Mouse (Mus musculus) testis, postnatal 14 days (tissue): ENCODE results near the gene Col6a4.

Experiments
- DNase-seq: peaks from one replicate; pipeline ENCODE4 v3.0.0; 2021; ENCODE audit warnings: low spot score

The Col6a4 gene

DNA sequence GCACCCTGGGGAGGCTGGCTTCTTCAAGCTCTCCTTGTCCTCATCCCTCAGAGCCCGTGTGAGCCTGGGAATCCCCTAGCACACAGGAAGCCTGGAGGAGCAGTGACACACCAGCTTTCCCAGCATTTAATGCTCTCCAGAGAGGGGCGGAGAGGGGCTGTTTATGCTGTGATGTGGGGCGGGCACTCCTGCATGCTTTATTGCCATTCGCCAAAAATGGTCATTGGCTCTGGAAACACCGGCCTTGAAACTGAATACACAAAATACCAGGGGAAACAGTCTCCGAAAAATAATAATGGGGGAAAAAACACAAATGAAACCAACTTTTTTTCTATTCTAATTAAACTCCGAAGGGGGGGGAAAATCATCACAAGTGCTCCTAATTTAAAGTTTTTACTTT is at the start of gene Col6a4:
Gene Col6a4, minus strand, starts transcription at position 101 of the 400 bp plus-strand sequence.
- no peak for DNase-seq

DNA sequence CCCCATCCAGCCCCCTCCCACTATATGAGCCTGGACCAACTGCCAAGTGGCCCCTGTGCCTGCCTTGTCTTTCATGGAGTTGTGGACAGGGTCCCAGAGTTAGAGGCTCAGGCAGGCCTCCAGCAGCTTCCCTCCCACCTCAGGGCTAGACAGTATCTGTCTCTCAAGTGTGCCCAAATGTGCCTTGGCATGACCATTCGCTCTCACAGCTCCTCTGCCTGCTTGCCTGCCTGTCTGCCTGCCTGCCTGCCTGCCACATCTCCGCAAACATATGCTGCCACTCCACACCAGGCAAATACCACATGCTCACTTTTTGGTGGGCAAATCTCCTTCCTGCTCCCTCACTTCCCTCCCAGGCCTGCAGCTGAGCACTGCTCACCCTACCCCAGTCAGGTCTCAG is 49.0 kb upstream of the Col6a4 start:
- DNase-seq = no peak

DNA sequence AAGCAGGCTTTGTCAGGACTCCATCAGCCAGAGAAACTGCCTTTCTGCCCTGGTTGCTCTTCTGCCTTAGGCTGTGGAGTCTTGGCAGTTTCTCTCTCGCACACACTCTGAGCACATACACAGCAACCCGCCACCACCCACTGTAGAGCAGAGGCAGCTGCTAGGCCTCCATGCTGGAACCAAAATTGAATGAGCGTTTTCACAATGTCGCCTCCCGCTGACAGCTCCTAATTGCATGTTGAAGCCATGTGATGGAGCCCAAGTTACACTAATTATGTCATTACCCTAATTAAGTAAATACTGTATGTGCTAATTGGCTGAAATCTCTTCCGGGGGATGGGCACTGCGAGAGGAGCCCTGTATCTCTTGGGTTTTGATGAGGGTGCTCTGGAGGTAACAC is 47.6 kb upstream of the Col6a4 start:
- DNase-seq = no peak

DNA sequence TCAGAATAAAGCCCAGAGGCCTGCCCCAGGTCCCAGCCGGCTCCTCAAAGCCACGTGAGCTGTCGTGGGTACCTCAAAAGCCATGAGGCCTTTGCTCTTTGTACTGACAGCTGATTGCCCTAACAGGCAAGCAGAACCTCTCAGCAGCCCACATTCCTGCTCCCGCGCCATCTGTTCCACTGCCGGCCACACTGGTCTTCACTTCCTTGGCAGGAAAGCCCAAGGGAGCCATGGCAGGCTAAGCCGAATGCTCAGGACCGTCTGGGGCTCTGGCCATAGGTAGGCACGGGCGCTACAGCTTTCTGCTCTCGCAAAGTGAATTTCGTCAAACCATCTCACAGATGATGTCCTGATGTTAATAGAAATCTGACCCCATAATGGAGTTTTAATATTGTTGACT is 45.4 kb upstream of the Col6a4 start:
- DNase-seq = no peak

DNA sequence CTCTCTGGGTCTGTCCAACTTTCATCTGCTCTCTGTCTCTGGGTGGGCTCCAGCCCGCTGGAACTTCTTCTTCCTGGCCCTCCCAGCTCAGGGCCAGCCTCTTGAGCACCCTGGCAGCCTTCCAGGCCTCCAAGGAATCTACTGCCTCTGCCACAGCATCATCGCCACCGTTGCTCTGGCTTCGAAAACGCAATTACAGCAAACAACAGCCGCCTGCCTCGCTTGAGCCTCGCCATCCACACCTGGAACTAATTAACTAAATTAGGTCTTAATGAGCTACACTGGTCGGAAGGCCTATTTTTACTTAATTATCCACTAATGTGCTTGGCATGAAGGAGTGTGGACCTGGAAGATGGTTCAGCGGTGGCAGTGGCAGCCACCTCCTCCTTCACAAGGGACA is 43.2 kb upstream of the Col6a4 start:
- DNase-seq = no peak

DNA sequence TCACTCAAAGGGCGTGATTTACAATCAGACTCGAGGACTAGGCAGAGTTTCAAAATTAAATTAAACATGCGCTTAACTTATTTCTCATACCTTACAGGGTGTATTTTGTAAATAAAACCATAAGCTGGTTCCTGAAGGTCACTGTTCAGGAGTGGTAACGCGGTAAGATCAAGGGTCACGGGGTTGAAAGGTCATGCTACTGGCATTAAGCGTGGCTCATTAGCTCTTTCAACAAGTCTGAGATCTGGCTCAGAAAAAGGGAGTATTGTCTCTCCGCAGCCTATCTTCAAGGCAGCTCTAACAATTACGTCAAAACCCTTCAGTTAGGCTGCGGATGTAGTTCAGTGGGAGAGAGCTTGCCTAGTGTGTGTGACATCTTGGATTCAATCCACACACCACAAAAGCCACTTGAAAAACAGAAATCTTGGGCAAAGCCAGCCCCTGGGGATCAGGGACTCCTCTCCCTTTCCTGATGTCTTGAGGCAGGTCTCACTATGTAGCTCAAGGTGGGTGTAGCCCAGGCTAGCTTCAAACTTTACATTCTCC is 41.2 kb upstream of the Col6a4 start:
- DNase-seq = no peak

DNA sequence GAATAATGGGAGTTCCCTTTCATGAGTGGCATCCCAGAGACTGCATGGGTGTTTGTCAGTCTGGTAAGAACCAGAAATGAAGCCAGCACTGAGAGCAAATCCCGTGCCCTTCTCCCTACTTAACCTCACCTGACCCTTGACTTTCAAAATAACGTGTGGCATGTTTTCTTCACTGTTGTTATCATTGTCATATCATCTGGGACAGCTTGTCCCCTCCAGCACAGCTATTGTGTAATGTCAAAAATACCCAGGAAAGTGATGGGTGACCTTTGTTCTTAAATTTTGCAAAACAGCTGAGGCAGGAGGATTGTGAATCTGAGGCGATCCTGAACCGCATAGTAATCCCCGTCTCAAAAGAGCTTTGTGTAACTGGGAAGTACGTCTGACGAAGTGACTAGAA is 33.7 kb upstream of the Col6a4 start:
- no peak for DNase-seq

DNA sequence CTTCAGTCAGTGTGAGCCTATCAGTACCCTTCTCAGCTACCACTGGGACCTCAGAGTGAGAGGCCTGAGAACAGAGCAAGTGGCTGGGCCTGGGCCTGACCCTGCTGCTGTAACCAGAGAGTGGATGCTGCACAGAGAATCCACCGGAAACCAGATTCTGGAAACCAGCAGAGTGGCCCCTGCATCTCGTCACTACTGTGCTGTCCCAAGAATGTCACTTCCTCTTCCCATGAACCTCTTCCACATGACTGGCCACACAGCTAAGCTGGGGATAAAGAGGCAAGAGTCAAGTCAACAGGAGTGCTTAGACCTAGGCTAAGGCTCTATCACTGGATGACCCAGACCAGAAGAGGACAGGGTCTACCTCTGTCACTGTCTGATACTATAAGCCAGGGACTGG is 32.5 kb upstream of the Col6a4 start:
- DNase-seq = no peak

DNA sequence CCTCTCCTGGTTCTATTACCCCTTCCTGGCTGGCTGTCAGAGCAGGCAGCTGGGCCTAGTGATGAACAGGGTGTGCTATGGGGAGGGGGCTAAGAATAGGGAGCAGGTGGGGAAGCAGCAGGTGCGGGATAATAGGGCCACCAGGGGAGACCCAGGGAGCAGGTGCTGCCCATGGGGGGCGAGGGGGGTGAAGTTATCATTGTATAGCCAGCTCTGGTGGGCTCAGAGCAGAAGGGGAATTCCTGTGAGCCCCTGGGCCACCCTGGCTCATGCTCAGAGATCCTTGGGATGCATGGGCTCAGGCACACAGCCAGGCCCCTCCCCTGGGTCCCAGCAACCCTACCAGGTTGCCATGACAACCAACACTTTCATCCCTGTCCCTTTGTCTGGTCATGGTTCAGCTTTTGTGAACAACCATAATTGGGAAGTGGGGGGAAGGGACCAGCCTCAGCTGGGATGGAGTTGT is 30.2 kb upstream of the Col6a4 start:
- no peak for DNase-seq

DNA sequence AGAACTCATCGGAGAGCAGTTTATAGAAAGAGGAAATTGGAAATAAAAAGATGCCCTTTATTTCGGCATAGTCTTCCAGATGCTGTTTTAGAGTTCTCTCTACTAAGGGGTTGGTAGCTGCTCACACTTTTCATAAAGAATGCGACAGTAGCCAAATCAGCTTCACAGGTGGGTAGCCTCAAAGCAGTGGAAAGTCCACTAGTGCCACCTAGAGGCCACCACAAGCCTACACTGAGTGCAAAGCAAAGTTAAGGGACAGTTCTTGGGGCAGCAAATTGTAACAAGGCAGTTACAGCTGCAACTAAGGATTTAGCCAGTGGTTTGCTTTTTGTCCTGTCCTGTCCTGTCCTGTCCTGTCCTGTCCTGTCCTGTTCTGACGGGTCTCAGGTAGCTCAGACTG is 27.0 kb upstream of the Col6a4 start:
- no peak for DNase-seq

DNA sequence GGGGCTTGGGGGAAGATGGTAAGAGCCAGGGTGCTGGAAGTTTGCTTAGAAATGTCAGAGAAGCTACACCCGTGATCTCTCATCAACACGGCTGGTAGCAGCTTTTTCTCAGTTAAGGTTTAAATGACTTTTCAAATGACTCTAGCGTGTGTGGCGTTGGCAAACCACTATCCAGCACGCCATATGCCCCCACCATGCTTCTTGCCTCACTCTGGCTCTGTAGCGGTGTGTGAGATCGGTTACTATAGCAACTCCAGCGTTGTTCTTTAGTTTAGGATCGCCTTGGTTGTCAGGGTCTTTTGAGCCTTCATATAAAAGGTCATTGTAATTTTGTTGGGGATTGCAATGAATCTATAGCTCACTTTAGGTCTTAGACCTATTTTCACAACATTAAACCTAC is 22.5 kb upstream of the Col6a4 start:
- DNase-seq = no peak

DNA sequence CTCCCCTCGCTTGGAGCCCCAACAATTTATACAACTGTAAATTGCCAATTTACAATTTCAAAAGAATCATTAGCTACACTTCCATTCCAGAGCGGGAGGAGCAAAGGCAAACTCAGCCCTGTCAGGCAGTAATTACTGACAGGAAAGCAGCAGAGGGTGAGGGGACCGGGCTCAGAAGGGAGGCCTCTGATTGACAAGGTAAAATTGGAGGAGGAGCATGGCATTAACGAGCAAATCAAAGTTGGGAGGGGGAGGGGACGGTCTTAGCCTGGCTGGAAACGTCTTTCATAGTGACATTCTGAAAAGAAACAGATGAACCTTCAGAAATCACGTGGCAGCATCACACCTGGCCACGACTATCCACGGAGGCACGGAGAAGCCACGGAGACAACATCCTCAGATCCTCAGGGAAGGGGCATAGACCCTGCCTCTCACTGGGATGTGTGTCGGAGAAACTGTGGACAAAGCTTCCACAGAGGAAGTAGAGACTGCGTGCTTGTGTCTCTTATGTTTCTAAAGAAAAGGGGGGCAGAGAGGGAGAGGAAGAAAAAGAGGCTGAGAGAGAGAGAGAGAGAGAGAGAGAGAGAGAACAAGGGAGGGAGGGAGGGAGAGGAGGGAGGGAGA is 19.3 kb upstream of the Col6a4 start:
- DNase-seq = no peak

DNA sequence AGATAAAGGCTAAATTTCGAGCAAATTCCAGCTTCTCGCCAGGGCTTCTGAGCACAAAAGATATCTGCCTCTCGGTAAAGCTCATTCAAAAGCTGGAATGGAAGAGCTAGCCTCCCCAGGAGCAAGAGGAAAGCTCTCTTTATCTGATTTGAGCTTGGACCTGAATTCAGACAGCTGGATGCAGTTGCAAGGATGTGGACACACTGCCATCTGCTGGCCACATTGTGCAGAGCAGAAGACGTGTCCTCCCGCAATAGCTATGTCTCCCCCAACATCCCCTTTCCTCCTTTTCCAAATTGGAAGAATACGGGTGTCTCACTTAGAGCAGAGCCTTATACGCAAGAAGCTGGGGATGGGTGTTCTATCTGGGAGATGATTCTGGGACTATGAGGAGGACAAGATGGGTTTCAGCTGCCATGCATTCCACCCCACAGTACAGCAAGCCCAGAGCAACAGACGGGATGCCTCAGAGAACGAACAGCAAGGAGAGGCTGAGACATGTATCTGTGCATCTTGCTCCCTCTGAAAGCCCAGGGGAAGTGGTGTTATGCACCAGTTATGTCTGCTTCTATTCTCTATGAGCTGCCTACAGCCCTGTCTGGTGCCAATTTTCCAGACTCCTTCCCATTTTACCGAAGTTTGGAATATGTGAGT is 16.3 kb upstream of the Col6a4 start:
- peak; percentile 42 for DNase-seq

DNA sequence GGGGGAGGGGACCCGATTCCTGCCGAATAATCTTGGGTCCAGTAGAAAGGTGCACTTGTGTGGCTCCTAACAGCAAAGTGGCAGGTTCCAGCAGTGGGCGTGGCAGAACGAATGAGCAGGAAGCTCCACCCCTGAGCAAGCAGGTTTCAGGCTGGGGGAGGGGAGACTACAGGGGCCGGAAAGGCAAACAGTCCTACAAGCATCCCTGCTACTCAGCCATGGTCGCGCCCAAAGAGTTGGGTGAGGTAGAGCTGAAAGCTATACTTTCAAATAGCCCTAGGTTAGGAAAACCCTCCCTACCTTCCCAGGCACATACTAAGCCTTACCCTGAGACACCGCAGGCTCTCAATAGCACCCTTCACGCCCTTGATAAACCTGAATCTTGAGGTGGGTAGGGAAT is 9.7 kb upstream of the Col6a4 start:
- DNase-seq = no peak

DNA sequence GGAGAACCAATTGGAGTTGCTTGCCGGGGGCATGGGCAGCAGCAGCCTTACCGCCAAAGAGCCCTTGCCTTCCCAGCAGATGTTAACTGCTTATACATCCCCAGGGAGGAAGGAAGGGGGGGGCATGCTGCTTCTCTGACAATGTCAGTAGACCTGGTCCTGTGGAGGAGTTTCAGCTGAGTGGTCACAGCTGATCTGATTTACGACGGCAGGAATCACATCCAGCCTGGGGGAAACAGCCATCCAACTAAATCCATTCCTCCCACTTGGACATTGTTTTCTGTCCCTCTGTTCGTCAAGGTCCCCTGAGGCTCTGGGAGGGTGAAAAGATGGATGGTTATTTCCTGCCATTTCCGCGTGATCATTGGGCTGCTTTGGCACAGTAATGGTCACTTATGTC is 7.8 kb upstream of the Col6a4 start:
- DNase-seq = no peak

DNA sequence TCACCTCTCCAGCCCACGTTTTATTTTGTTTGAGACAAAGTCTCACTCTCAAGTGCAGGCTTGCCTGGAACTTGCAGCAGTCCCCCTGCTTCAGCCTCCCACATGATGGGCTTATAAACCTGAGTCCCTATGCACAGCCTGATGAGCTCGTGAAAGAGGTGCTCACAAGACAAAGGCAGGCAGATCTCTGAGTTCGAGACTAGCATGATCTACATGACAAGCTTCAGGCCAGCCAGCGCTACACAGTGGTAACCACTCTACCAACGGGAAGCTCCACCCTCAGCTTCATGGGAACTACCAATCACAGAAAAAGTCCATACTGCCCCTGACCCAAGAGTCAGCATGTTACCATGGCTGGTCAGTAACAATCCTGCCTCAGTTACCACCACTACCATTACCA is 4.6 kb upstream of the Col6a4 start:
- DNase-seq = no peak

DNA sequence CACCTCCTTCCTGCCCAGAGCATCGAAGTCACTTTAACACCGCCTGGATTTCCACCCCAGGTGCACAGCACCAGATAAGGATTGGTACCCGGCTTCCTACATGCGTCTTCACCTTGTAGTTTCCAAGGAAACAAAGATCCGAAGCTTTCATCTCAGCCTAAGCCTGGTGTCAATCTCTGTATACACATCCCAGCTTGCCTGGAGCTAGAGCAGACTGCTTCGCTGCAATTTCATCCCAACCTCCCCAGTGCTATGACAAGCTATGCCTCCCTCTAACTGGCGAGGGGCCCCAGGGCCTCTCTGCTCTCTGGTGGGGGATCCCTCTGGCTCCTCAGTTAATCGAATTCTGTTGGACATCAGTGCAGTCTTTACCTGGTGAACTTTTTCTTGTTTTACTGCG is 3.7 kb upstream of the Col6a4 start:
- DNase-seq = no peak

DNA sequence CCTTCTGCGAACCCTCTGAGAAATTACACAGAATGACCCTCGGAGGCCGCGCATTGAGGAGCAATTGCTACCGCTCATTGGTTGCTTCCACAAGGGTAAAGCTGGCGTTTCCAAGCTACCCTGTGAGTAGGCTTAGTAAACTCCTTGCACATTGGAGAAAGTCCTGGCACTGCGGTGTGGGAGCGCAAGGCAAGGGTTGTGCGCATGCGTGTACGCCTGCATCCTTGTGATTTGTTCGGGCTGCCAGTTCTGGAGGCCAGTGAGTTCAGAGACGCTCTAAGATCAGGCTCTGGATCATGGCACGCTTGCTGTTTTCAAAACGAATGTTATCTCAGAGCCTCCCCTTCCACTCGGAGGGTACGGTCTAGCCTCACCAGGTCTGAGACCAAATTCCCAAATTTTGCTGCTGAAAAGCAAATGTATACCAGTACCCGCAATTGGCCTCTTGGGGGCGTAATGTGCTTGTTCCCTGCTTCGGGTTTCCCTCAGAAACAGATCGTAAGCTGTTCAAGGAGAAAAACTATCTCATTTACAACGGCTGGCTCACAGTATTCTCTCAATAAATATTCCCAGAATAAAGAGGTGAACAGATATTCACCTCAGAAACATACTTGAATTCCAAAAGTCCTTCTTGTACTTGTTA is 2.9 kb upstream of the Col6a4 start:
- DNase-seq = peak; percentile 26

DNA sequence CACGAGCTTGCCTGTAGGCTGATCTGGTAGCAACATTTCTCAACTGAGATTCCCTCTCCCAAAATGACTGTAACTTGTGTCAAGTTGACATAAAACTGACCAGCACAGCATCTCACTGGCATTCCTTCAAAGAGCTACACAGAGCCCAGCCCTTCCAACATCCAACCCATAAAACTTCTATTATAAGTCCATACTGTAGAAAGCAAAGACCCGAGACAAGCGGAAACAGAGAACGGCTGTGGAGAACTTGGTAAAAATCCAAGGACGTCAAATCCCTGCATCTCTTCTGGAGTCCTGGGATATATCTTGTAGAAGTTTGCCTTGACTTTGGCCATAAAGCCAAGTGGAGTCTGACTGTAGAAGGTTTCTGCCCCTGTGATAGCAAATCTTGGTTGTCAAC is 15.1 kb downstream of the Col6a4 start:
- DNase-seq = no peak

DNA sequence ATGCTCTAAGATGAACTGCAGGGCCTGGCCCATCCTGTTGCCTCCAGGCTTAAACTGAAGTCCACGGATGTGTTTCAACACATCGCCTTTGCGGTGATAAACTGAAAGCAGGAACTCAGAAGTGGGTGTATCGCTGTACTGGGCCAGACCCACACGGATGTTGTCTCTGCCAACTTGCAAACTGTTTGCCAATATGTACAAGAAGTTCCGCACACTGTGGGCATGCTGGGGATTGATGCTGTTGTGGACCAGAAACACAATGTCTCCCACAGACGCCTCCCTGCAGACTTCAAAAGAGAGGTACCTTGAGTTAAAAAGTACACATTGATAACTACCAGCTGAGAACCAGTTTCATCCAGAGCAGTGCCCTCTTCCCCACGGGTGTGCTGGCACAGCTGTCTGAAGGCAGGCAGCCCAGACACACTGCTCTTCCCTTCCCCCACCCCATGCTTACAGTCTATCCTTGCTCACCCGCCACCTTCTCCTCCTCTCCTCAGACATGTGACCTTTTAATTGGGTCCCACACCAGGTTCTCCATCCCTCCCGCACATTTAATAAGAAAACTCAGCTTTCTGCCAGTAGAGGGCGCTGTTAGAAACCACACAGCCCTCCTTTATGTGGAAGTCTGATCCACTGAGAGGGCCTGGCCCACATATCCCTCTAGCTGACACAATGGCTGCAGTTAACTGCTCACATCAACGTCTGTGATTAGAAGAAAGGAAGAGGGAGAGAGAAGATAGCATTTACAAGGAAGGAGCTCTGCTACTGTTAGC is 16.1 kb downstream of the Col6a4 start:
- DNase-seq = peak; percentile 42

DNA sequence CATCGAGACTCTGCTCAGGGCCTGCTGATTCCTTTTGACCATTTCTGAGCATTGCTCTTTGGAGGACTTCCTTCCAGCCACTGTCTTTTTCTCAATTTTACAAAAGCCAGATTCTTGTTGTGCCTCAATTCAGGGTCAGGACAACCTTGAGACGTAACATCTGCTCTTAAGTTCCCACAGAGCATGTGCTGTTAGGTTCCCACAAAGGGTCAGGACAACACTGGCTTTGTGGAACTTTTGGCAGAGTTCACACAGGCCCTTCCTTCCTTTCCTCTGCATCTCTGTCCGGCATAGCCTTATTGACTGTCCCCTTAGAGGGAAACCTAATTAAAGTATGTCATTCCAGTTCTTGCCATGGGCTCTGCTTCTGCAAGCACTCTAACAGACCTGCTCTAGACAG is 18.6 kb downstream of the Col6a4 start:
- no peak for DNase-seq

DNA sequence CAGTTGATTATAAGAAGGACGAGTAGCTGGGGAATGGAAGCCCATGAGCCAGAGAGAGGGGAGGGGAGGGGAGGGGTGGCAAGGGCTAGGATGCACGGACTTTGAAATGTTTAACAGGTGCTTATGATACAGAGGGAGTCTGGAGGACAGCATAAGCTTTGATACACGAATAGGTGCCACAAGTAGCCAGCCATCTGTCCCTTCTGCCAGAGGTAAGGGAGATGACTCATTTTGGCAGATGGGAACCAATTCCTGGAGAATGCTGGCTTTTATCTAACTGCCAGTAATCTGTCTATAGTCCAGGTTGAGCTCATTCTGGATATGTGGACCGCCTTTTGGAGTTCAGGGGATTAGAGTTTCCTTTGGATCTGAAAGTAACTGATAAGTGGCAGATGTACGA is 20.3 kb downstream of the Col6a4 start:
- DNase-seq = no peak

DNA sequence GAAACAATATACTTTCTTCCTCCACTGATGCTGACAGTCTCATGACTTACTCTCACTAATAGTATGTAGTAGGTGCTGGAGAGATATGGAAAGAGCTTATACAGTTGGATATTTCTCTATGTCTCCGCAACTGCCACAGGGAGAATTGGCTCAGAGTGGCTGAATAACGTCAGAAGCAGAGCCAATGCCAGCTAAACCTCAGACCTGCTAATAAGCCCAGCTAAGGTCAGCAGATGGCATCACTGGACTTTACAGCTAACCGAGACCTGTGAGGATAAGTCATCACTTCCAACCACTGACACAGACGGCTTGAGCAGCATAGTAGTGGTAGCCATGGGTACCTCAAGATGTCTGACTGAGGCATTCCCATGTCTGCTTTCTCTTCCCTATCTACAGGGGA is 22.6 kb downstream of the Col6a4 start:
- no peak for DNase-seq
